Mouse (Mus musculus) hindbrain, embryonic 16.5 days (tissue): Measurements from ENCODE around the gene Cd302. TPM values are rescaled to one million over a fixed set of nuclear protein-coding genes. Genes with fewer than 3 reads are reported as not detected.
A peak's percentile ranks its signal among the peaks of the same experiment; 100 is the strongest.

Source experiments
- ATAC-seq: fragments of 200-750 bp; cut with Nextera tagmentation; 2 replicates; pipeline ENCODE4 v1.8.0; 2017; ENCODE audit warnings: moderate TSS enrichment, moderate library complexity
- H3K27ac ChIP-seq: fragments of 300-500 bp; sonication (generic); 2 replicates; pipeline ENCODE4 v1.5.1; 2014; ENCODE audit warnings: low read depth, mild to moderate bottlenecking, control low read depth, low read length, moderate library complexity
- H3K27me3 ChIP-seq: fragments of 300-500 bp; sonication (generic); replicated peaks from 2 replicates; pipeline ENCODE4 v1.6.1; 2014; ENCODE audit warnings: low read length; ENCODE audit not compliant: control insufficient read depth, insufficient read depth
- H3K36me3 ChIP-seq: fragments of 300-500 bp; sonication (generic); 2 replicates; pipeline ENCODE4 v1.6.1; 2014; ENCODE audit warnings: mild to moderate bottlenecking, low read length, moderate library complexity, mixed read lengths; ENCODE audit not compliant: control insufficient read depth, insufficient read depth
- H3K4me1 ChIP-seq: fragments of 300-500 bp; sonication (generic); 2 replicates; pipeline ENCODE4 v1.6.1; 2014; ENCODE audit warnings: low read depth, low read length; ENCODE audit not compliant: control insufficient read depth, insufficient read depth
- H3K4me2 ChIP-seq: fragments of 300-500 bp; sonication (generic); 2 replicates; pipeline ENCODE4 v1.6.1; 2014; ENCODE audit warnings: mild to moderate bottlenecking, low read length, control low read depth, moderate library complexity
- H3K4me3 ChIP-seq: fragments of 300-500 bp; sonication (generic); 2 replicates; pipeline ENCODE4 v1.5.1; 2014; ENCODE audit warnings: mild to moderate bottlenecking, low read length, control low read depth, moderate library complexity
- H3K9ac ChIP-seq: fragments of 300-500 bp; sonication (generic); 2 replicates; pipeline ENCODE4 v1.6.1; 2014; ENCODE audit warnings: low read depth, mild to moderate bottlenecking, control low read depth, low read length, moderate library complexity
- H3K9me3 ChIP-seq: fragments of 300-500 bp; sonication (generic); 2 replicates; pipeline ENCODE4 v1.6.1; 2014; ENCODE audit warnings: mild to moderate bottlenecking, low read length, moderate library complexity; ENCODE audit not compliant: control insufficient read depth
- WGBS: fragments of 180-500 bp; shearing (Covaris S2); extraction: QIAGEN DNeasy Blood & Tissue Kit; methylation state at CpG from one replicate; pipeline ENCODE4 v1.1.7; 2014; 5-methylcytosine and 5-hydroxymethylcytosine counted together
- polyA plus RNA-seq: library from polyadenylated mRNA; unstranded; fragments of >200 nt; fragmentation: Nextera tagmentation; extraction: Ambion mirVana; gene quantifications from 2 replicates; pipeline ENCODE4 v1.2.1, GENCODE M21; 2015

Cd302 gene
- polyA plus RNA-seq, 1 experiment from 2014 or later, result 18.8 TPM

DNA sequence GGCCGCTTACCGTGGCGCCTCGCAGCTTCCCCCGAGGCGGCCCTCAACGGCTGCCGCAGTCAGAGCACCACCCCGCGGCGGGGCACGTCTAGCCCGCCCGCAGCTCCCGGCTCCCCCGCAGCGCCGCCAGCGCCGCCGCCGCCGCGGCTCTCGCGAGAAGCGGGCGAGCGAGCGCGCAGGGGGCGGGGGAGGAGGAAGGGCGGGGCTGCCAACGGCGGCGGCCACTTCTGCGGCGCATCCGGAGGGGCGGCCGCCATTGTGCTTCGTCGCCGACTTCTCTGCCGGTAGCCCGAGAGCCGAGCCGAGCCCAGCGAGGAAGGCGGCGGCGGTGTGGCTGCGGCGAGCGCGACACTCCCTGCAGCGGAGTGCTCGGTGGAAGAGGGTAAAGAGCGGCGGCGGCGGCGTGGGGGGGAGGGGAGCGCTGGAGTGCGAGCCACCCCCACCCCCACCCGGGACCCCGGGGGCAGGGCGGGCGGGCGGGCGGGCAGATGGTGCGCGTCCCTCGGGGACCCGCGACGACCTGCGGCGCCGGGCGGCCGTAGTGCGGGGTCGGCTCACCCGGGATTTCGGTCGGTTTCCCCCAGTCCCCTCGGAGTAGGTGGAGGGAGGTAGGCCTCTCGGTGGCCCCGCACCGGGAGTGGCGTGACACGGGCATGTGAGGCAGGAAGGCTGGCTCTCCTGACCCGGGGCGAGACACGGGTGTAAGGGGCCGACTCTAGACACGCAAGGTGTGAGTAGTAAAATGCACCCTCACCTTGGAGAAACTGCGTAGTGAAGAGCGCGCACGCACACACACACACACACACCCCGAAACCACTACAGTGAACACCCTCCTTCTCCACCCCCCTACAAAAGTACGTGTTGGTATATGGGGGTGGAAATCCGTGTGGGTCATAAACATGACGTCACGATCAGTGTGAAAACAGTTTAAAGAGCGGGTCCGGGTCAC is 74.3 kb downstream of the Cd302 start, which contains the start of the genes Baz2b and March7:
TSS of gene Baz2b (minus strand) at position 137 of the 949 bp plus-strand sequence.
TSS of gene March7 (plus strand) at position 185 of the 949 bp plus-strand sequence.
- peaks cover 26% of the 10 kb centered on the region for H3K4me1 ChIP-seq
- peak within 1 kb of the TSS; percentile 96 for H3K9ac ChIP-seq
- H3K4me2 ChIP-seq, result peak within 1 kb of the TSS; percentile 74
- H3K9me3 ChIP-seq, result no peaks in the 10 kb centered on the region
- peaks cover 4% of the 10 kb centered on the region for H3K36me3 ChIP-seq
- H3K4me3 ChIP-seq, result peak within 1 kb of the TSS; percentile 77
- under 1% methylated on average over 61 of the region's 109 CpGs for WGBS
- ATAC-seq, result peak; percentile 87
- peak within 1 kb of the TSS; percentile 94 for H3K27ac ChIP-seq
- H3K27me3 ChIP-seq, result no peaks in the 10 kb centered on the region

DNA sequence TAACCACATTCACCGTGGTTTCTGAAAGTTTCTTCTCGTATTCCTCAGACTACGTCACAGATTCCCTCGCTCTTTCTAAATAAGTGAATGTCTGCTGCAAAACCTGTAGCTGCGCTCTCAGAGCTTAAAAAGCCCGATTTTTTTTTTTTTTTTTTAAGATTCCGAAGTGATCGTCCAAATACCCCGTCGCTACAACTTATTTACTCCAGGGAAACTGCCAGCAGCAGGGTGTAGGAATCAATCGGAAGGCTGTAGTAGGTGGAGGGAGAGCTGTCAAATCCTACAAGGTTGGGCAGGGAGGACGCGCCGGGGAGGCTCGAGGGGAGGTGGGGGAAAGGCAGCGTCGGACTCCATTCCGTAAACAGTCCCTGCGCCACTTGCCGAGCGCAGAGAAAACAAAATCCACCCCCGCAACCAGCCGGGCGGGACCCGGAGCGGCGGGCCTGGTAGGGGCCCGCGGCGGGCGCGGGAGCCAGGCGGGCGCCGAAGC is 75.1 kb downstream of the Cd302 start:
- no peaks in the 10 kb centered on the region for H3K9me3 ChIP-seq
- under 1% methylated on average over 34 of the region's 35 CpGs for WGBS
- peak; percentile 57 for ATAC-seq
- peaks cover 26% of the 10 kb centered on the region for H3K4me1 ChIP-seq
- peak overlapping the region; percentile 94 for H3K27ac ChIP-seq
- H3K27me3 ChIP-seq, result no peaks in the 10 kb centered on the region
- H3K4me2 ChIP-seq, result peak overlapping the region; percentile 74
- H3K9ac ChIP-seq, result peak overlapping the region; percentile 96
- peak overlapping the region; percentile 77 for H3K4me3 ChIP-seq
- peaks cover 7% of the 10 kb centered on the region for H3K36me3 ChIP-seq

DNA sequence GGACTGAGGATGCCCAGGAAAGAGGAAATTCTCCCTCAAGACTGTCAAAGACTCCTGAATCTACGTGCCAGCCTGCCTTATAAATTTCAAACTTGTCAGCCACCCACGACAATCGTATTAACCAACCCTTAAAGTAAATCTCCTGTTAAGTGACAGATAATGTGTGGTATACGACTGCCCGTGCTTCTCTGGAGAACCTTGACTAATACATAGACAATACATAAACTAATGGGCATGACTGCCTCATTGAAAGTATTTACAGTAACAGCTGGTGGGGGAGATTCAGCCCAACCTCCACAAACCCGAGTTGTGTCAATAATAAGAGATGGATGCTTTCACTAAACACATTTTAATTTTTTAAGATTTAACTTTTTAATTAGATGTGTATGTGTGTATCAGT is 78.5 kb downstream of the Cd302 start:
- Histone ChIP-seq H3K4me3 (no peak overlapping the region), H3K4me2 (no peak overlapping the region), H3K27me3 (no peaks in the 10 kb centered on the region), H3K9ac (no peak overlapping the region), H3K27ac (no peak overlapping the region), H3K36me3 (peaks cover 5% of the 10 kb centered on the region; the same call in 1 of the 2 replicates), H3K9me3 (no peaks in the 10 kb centered on the region), H3K4me1 (peaks cover 4% of the 10 kb centered on the region)
- no peak for ATAC-seq
- WGBS, result 46% methylated on average over 6 of the region's 6 CpGs

DNA sequence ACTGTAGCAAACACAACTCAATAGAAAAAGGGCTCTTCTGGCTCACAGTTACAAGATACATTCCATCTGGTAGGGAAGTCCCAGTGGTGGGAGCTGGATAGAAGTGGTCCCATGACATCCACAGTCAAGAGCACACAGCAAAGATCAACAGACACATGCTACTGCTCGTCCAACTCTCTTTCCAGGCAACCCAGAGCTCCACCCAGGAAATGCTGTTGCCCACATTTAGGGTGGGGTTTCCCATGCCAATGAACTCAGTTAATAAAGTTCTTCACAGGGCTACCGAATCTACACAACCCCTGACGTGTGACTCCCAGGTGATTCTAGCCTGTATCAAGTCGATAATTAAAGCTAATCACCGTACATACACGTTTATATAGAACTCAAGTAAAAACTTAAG is 80.1 kb downstream of the Cd302 start:
- peaks cover 5% of the 10 kb centered on the region; the same call in 1 of the 2 replicates for H3K36me3 ChIP-seq
- WGBS, result 91% methylated on average over 6 of the region's 6 CpGs

DNA sequence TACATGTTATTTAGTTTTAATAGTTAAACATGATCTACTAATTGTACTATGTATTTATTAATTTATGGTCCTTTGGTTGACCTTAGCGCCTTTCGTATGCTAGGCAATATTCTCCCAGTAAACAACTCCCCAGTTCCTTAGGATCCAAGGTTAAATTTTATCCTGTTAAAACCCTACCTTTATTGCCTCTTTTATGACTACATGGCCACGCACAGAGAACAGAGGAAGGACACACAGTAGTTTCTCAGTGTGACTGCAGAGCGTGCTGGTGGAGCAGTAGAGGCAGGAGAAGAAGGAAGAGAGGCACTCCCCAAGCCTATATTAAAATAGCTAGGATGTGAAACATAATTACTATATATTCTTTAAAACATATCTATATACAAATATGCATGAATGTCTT is 80.6 kb downstream of the Cd302 start:
- H3K4me1 ChIP-seq, result peaks cover 3% of the 10 kb centered on the region
- H3K4me2 ChIP-seq, result no peak overlapping the region
- 96% methylated on average over 4 of the region's 4 CpGs for WGBS
- H3K4me3 ChIP-seq, result no peak overlapping the region
- H3K9ac ChIP-seq, result no peak overlapping the region
- peaks cover 5% of the 10 kb centered on the region; the same call in 1 of the 2 replicates for H3K36me3 ChIP-seq
- H3K27ac ChIP-seq, result no peak overlapping the region
- no peaks in the 10 kb centered on the region for H3K27me3 ChIP-seq
- H3K9me3 ChIP-seq, result no peaks in the 10 kb centered on the region
- no peak for ATAC-seq

More for the DNA sequence above, 80.1 kb downstream of the Cd302 start:
- Histone ChIP-seq H3K9ac (no peak overlapping the region), H3K4me2 (no peak overlapping the region), H3K9me3 (no peaks in the 10 kb centered on the region), H3K27ac (no peak overlapping the region), H3K27me3 (no peaks in the 10 kb centered on the region), H3K4me1 (peaks cover 3% of the 10 kb centered on the region), H3K4me3 (no peak overlapping the region)
- ATAC-seq, result no peak

DNA sequence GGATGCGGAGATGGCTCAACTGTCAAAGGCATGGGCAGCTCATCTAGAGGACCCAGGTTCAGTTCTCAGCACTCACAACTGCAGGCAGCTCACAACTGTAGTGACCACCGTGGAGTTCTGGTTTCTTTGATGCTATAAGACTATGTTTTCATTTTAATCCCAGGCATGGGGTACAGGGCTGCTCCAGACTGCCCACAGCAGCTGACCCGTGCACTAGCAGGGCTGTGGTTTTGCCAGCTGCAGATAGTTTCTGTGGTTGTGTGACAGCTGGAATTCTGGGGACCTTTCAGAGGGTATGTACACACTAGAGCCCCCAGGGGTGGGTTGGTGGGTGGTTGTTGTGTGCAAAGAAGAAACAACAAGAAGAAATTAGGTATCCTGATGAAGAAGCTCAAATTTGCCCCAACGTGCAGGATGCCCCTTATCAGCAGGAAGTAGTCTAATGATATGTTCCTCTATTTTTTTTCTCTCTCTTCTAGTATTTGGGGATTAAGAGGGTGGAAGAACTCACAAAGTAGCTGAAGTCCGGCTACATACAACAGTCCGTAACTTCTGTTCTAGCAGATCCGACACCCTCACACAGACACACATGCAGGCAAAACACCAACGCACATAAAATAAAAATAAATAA is 81.3 kb downstream of the Cd302 start:
- 89% methylated on average over 8 of the region's 8 CpGs for WGBS
- Histone ChIP-seq H3K4me1 (no peaks in the 10 kb centered on the region; the same call in 1 of the 2 replicates), H3K27me3 (no peaks in the 10 kb centered on the region), H3K4me3 (no peak overlapping the region), H3K27ac (no peak overlapping the region), H3K4me2 (no peak overlapping the region), H3K9ac (no peak overlapping the region), H3K9me3 (no peaks in the 10 kb centered on the region), H3K36me3 (peaks cover 5% of the 10 kb centered on the region; the same call in 1 of the 2 replicates)
- no peak for ATAC-seq

Other genes with a start within 250 kb of the Cd302 start
- gene Baz2b, start 74.6 kb downstream of the Cd302 start, polyA plus RNA-seq, result 72.2 and 72.8 TPM in 2 replicates
- gene March7, start 74.6 kb downstream of the Cd302 start, polyA plus RNA-seq, result 84.4 TPM in 2 replicates
- gene Ly75, start 98.8 kb upstream of the Cd302 start, polyA plus RNA-seq, result 1.6 and 1.9 TPM in 2 replicates